Mouse (Mus musculus) layer of hippocampus, adult 18-20 months (tissue): ENCODE data around the gene Smyd3. TPM values are rescaled to one million over a fixed set of nuclear protein-coding genes. Genes with fewer than 3 reads are reported as not detected.

Experiments used
- DNase-seq, 2 experiments: peaks; one replicate each; pipeline ENCODE4 v3.0.0; 2022; ENCODE audit warnings: low spot score in 2 of 2
- total RNA-seq, 2 experiments: library from RNA; stranded (reverse); gene quantifications; 2 replicates each; pipeline ENCODE4 v1.2.3; 2021

The Smyd3 gene
- total RNA-seq, 2 experiments from 2014 or later: 22.4 TPM

DNA sequence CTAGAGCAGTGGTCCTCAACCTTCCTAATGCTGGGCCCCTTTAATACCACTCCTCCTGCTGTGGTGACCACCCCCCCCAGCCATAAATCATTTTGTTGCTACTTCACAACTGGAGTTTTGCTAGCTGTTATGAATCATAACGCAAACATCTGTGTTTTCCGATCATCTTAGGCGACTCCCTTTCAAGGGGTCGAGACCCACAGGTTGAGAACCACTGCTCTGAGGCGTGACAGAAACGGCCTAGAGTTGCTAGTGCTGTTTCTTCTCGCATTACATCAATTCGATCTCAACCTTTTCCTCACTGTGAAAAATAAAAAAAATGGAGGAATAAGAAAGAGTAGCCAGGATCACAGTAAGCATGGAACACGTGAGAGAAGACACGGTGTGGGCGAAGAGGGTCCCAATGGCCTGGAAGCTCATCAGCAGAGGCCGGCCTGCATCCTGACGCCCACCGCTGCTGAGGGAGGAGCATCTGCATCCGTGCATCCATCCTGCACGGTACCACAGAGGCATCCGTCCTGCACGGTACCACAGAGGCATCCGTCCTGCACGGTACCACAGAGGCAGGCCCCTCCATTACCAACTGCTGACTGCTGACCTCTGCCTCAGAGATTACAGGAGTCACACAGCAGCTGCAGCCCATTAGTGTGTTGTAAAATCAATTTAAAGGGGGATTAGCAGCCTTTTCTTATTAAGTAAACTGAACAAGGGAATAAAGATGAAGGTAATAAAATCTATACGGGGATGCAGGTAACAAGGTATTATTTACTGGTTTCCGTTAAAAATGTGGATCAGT lies 56.6 kb downstream of the Smyd3 start:
- DNase-seq: no peak

DNA sequence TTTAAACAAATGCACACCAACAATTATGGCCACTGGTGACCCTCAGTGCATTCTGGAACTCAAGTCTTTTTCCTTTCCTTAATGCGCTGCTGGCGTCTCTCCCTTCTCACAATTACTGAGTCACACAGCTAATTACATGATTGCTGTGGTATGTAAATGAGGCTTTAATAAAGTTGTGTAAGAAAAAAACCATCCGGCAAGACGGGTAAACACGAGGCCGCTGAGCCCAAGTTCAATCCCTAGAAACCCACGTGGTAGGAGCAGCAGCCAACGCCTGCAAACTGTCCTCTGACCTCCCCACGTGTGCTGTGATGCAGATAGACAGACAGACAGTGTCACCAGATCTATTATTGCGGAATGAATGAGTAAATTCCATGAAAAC lies 58.9 kb downstream of the Smyd3 start:
- DNase-seq: no peak

DNA sequence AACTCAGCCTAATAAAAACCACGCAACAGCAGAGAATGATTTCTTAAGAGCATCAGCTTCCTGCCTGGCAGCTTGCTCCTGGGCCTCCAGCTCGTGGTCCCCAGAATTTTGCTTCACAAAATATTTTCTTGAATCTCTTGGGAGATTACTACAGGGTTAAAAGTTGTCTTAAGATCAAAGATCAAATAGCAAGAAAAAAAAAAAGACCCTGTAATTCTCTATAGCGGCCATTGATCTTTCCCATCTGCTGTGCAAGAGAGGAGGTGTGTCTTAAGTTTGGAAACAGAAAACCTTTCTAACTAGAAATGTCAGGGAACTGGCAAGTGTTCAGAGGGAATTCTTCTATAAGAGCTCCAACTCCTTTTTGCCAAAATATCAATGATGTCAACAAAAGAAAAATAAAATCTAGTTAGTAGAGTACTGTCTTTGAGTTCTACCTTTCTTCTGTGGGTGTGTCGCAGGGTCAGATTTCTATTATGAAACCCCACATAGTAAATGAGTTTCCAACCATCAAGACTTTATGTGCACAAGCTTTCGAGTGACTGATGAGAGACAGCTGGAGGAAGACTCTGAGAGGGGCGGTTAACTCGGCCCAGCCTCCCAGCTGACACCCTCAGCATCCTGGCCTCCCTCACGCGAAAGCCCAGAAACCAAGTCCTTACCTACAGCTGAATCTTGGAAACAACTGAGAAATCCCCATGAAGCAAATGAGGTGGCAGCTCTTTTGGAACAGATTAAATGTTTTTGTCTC lies 59.4 kb downstream of the Smyd3 start:
- DNase-seq: no peak

DNA sequence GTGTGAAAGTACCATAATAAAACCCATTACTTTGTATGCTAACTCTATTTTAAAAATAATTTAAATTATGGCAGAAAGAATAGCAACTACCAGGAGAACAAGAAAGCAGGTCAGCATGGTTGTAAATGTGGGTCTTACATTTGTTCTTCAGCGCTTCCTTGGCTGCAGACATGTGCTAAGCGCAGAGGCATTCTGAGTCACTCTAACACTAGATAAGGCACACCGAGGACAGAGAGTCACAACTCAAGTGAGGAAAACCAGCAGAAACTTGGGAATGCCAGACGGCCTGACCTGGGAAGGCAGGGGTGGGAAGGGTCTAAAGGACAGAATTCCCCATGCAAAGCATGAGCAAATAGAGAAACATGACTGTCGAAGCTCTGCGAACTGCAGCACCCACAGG lies 63.2 kb downstream of the Smyd3 start:
- no peak for DNase-seq

DNA sequence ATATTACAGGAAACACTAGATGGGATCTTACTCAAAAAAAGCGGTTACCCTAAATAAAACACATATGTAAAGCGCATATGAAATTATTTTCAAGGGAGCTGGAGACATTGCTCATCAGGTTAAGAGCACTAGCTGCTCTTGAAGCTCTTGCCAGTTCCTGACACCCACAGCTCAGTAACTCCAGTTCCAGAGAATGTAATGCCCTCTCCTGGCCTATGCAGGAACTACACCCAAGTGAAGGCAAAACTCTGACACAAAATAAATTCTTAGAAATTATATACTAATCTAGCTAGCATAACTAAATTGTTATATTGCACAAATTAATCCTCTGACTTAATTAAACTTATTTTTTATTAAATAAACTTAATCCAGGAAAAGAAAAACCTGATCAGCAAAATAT lies 66.6 kb downstream of the Smyd3 start:
- no peak for DNase-seq

DNA sequence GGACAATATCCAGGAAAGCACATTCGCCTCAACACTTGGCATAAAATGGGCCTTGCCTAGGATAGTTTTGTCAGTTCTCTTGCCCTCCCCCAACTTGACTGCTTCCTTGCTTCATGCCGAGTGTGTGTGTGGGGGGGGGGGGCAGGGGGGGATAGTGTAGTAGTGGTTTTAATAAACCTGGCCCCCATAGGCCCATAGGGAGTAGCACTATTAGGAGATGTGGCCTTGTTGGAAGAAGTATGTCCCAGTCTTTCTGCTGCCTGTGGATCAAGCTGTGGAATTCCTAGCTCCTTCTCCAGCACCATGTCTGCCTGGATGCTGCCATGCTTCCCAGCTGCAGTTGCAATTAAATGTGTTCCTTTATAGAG lies 71.0 kb downstream of the Smyd3 start:
- DNase-seq: no peak

DNA sequence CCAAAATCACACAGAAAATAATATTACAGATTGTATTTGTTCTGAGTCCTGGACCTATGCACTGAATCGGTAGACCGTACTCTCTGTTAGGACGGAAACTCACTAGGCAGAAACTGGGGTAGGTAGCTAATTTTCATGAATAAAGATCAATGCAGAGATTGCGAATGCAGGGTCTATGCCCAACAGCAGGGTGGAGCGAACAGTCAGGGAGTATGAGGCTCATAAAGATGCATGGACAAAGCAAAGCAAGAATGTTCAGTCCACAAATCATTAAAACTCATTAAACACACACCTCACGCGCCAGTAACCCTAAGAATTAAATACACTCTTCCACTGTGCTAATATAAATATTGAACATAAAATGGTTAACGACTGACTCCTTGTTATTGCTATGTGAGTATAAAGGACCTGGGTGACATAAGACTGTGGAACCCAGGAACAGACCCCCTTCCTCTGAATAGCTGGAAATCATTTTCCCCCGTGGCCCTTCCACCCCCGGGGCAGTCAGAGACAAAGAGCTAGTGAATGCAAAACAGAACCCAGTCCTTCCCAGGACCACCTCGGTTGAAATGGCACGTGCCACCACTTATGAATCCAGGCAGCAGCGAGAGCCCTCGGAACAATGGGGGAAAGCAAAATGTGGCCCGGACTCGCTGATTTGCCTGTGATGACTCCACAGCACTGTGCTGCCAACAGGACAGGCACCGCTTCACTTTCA lies 71.6 kb downstream of the Smyd3 start:
- no peak for DNase-seq

DNA sequence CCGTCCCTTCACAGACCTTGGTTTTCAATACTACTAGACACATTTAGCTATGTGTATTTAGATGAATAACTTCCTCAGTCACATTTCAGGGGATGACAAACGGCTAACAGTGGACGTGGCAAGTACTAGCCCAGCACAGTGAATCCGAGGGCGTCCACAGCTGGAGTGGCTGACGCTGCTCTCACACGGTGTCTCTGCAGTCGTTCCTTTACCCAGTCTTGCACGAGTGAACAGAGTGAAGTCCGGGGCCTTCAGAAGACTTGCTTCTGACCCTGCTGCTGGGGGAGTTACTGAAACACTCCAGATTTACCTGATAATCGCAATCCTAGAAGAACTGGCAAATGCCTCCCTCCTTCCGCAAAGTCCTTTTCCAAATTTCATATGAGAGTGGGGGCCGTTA lies 74.0 kb downstream of the Smyd3 start:
- no peak for DNase-seq

DNA sequence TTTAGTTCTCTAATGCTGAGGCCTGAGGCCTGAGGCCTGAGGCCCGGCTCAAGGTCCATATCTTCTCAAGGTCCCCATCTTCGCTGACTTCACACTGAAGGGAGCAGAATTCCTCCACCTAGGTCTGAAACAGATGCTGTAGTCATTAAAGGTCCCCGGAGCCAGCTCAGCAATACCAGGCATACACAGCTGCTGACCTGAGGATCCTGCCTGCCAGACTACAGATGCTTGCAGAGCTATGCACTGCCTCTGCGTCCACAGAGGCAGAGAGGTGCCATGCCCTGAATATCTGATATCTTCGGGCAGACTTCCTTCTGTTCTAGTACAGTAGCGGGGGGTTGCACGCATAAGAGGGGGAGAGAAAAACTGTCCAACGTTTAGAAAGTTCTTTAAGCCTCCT lies 74.4 kb downstream of the Smyd3 start:
- DNase-seq: no peak

DNA sequence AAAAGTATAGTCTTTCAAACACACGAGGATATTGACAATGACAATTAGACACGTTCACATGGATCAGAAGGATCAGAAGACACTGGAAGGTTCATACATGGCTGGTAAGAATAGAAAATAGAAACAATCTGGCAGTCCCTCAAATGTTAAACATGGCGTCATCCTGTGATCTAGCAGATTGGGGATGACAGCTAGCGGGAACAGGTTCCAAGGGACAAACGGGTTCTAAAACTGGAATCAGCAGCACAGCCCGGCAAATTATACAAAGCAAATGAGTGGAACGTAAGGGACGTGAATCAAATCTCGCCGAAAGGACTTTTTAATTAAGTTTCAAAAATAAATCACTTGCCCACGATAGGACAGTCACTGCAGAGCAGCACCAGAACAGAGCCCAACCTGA lies 81.2 kb downstream of the Smyd3 start:
- DNase-seq: peak; percentile 50 to 81

DNA sequence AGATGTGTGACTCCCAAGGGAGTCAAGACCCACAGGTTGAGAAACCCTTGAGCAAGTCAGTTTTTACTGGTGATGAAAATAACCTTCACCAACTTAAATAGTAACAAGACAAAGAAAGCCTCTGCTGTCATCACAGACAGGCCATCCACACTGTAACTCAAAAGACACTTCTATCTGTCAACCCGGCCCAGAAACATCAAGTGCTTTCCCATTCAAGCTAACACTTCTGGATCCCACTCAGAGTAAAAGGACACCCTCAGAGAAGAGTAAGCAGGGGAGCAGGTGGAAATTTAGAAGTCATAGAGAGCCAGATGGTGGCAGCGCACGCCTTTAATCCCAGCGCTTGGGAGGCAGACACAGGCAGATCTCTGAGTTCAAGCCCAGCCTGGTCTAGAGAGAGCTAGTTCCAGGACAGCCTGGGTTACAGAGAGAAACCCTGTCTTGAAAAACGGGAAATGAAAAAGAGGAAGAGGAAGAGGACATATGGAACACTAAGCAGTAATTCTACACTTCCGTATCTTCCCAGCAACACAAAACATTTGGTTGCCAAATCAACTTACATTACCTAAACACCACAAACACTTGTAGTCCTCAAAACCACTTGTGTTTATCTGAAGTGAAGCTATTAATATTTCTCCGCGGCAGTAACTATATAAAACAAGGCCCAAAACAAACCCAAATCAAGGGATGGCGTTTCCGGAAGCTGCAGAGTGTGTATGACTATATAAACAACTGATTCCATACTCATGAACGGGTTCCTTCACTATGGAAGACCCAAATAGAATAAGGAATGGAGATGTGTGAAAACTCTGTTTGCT lies 83.2 kb downstream of the Smyd3 start:
- no peak for DNase-seq

DNA sequence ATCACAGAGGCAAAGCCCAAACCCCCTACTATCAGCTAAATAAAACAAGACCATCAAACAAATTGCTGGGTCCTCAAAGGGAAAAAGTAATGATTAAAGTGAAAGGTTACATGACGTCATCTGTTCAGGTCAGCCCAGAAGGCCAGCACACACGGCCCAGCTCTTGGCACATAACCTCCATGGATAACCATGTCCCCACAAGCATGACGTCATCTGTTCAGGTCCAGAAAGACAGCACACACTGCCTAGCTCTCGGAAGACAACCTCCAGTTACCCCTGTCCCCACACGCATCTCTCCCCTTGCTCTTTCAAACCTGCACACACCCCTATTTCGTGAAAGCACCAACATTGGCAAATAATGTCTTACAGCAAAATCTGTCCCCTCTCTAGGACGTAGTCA lies 84.0 kb downstream of the Smyd3 start:
- no peak for DNase-seq

DNA sequence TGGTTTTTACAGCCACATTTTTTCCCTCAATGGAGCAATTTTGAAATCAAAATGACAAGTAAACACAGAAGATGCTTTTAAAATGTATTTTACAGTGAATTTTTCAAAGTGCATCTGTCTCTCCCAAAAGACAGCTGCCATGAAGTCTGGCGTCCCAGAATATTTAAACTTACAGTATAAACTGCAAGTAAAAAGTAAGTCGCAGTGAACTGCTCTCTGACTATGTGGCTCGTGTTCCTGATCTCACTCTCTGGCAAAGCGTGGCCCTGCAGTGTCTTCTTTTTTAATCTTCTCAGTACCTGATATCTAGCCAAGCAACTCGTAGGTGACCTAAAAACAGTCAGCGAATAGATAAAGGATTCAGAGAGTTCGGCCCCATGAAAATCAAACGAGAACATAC lies 84.5 kb downstream of the Smyd3 start:
- DNase-seq: peak; percentile 46 to 81

DNA sequence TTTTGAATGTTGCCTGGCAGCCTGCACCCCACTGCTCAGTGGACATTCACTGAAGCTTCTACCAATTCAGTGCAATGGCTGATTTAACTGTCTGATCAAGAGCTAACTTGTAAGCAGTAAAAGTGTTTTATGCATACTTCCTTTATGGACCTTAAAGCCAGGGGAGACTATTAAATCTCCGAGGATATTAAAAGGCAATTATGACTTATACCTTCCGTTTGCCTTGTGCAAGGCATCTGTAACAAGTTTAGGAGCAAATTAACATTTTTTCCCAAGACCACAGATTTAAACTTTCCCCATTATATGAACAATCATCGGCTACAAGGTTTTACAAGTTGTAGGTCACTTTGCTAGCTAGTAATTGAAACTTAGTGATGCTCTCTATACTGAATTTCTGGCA lies 87.8 kb downstream of the Smyd3 start:
- DNase-seq: no peak

DNA sequence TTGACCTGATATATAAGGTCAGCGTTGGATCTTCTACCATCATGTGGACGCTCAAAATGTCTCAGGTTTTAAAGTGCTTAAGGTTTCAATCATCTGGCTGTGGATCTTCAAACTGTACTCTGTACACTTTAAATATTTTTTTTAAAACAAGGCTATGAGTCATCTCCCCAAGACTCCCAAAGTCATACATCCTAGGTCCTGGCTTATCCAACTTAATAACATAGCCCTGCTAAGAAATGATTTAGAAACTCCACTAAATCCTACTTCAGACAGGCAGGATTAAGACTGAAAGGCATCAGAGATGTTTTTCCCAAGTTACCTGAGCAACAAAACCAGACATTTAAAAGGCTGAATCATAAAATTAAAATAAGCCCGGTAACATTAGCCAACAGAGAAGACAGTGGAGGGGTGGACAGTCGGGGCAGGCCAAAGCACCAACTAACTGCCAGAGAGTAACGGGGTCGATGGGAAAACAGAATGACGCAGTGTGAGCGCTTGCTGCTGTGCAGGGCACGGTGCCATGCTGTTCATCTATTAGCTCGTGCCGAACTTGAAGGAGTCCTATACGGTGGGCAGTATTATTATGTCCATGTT lies 92.9 kb downstream of the Smyd3 start:
- DNase-seq: no peak

DNA sequence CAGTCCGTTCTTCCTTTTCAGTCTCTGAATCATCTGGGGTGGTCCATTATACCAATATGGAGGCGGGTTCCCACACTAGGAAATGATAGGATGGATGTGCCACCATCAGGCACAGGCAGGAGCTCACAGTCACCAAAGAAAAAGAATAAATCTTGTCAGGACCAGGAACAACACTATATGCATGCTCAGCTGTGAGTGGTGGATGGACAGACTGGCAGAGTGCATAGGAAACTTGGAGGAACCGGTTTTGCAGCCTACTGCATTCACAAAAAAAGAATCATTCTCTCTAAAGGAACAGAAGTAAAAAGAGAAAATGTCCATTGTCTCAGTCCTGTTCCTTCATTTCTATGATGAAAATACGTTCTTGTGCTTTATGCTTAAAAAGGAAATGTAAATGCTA lies 98.8 kb downstream of the Smyd3 start:
- DNase-seq: no peak

DNA sequence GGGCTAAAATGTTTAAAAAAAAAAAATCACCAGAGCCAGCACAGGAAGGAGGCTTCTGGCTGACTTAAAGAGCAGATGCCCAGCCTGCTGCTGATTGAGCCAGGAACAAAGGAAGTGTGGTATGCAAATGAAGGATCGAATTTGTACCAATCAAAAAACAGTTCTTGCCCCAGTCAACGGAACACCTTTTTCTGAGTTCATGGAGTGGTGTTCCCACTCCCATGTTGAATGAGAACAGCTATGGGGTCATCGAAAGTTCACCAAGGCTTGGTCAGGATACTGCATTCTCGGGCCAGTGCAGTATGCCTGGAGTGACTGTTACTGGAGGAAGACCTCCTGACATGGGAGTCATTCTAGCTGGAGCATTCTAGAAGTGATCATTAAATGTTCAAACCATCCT lies 109.8 kb downstream of the Smyd3 start:
- no peak for DNase-seq

DNA sequence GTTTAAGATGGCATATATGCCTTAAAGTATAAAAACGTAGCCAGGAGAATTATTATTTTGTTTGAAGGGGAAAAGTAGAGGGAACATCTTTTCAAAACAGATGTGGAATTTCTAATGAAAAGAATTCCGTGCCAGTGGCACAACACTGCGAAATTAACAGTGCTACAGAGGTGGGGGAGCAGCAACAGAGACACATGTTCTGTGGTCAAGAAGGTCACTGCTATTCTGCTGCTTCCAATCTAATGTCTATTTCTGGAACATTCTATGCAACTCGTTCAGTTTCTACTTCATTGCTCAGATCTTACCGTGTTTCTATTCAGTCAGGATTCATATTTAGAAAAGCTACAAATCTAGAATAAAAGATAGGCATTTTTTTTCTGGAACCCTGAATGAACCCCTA lies 117.0 kb downstream of the Smyd3 start:
- no peak for DNase-seq

DNA sequence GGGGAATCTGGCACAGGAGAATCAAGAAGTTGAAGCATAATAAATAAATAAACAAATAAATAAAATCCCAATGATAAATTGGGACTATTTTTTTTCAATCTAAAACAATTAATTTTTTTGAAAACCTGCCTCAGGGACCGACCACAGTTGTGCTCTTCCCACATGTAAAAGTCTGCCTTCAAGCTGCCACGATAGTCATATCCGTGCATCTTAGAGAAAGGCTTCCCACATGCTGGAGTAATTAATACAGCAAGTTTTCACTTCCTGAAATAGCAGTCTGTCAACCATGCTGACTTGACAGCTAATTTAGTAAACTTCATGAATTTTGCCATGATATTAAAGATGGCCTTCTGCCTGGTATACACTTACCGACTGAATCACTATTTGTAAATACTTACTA lies 119.2 kb downstream of the Smyd3 start:
- DNase-seq: no peak

DNA sequence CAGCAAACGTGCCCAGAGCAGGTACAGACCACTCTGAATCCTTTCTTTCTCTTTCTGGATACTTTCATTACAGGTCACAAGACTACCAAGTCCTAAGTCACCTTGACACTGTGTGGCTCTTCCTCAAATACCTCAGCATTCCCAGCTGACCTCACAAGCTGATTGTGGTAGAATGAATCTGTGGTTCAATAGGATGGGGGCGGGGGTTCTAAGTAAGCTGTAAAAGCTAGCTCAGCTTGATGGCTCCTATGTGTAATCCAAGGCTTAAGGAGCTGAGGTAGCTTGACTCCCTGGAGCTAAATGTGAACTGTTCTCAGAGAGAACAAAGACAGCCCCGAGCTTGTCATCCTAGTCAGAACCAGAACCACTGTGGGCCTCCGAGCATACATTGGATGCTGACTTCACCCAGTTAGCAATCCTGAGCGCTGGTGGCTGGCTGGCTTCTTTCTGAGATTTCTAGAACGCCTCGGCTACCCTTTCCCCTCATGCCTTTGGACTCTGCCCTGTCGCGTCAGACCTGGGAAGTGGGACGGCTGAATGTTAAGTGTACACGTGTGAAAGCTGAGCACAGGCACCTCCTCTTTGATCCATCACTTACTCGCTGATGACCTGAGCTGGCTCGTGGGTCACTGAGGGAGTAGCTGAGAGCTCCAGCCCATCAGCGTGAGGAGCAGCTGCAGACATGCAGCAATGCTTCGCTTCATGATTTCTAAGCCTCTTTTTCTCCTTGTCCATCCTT lies 131.4 kb downstream of the Smyd3 start:
- no peak for DNase-seq
